Mouse (Mus musculus): ENCODE measurements around the gene Rbak.

- no peak for TF ChIP-seq CTCF (IDR thresholded peaks at IDR 0.05; ENCODE audit: low read depth, low read length)
- no peak for TF ChIP-seq TAL1 (conservative IDR thresholded peaks at IDR 0.05; ENCODE audit: low read depth, low read length)
- TF ChIP-seq POLR2AphosphoS5 (IDR thresholded peaks at IDR 0.05; ENCODE audit: insufficient replicate concordance, low read depth, low read length) = no peak
- no peak for TF ChIP-seq GATA1 (IDR thresholded peaks at IDR 0.05; ENCODE audit: borderline replicate concordance, low read length)
Measured at GRCm38 (mm10) chr5:143165508-143166070, 15.0 kb downstream of the Rbak start.

Data from G1E (cell line).